Mouse (Mus musculus): Measurements from ENCODE around the gene Frmd4a. TPM values are rescaled to one million over a fixed set of nuclear protein-coding genes. Genes with fewer than 3 reads are reported as not detected.
"Not testable (repeated sequence)": the region's sequence is repeated elsewhere in the genome, so short reads cannot be mapped to it uniquely, and the experiment has no call there.

Gene Frmd4a
- polyA plus RNA-seq, 1 experiment = 4.2 TPM

DNA sequence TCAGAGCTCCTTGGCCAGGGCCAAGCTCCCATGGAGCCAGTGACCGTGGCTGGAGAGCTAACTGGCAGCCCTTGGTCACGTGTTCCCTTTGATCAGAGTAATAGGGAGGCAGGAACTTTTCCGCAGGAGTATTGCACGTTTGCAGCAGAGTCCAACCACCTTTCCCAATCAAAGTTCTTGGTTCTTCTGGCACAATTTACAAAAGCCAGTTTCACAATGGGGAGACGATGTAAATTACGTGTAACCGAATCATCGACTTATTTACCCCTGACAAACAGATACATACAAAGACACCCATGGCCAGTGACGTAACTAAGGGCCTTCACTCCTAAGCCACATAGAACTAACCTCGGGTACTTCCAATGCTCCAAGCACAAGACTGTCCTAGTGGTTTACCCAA, 591.9 kb downstream of the Frmd4a start:
- Histone ChIP-seq H3K4me3 (ENCODE audit: low read depth, low read length) (no peak overlapping the region), H3K27me3 (ENCODE audit: control insufficient read depth, insufficient read depth, low read length) (no peaks in the 10 kb centered on the region), H3K27ac (ENCODE audit: insufficient read depth, low read depth, low read length) (no peak overlapping the region), H3K36me3 (ENCODE audit: control insufficient read depth, insufficient read depth, low read length) (peaks cover 16% of the 10 kb centered on the region), H3K4me1 (ENCODE audit: control insufficient read depth, insufficient read depth, insufficient read length, low read length) (no peaks in the 10 kb centered on the region)
- TF ChIP-seq CTCF (IDR thresholded peaks at IDR 0.05; ENCODE audit: extremely low read depth, insufficient read length, insufficient replicate concordance, low read depth, low read length) = no peak
- TF ChIP-seq POLR2A (IDR thresholded peaks at IDR 0.05; ENCODE audit: low read depth, low read length) = no peak
- WGBS = 84% methylated on average over 10 of the region's 10 CpGs

DNA sequence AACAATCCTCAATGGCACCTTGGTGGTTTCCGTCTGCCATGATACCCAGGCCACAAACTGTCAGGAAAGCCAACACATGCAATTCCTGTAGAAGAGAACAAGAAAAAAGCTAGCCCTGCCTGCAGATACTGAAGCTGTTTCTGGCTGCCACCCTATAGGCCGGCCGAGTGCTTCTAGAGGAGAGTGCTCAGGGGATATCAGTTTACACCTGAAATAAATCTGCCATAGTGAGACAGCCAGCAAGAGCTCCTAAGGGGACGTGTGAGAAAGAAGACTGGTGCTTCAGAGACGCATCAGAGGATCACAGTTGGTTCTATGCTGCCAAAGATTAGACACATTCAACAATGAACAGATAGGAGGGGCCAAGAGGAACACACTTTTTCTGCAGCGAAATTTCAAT, 593.8 kb downstream of the Frmd4a start:
- no peak overlapping the region for H3K27ac ChIP-seq (ENCODE audit: insufficient read depth, low read depth, low read length)
- H3K36me3 ChIP-seq (ENCODE audit: control insufficient read depth, insufficient read depth, low read length) = peaks cover 16% of the 10 kb centered on the region
- H3K4me1 ChIP-seq (ENCODE audit: control insufficient read depth, insufficient read depth, insufficient read length, low read length) = no peaks in the 10 kb centered on the region
- no peak for TF ChIP-seq POLR2A (IDR thresholded peaks at IDR 0.05; ENCODE audit: low read depth, low read length)
- no peak for TF ChIP-seq CTCF (IDR thresholded peaks at IDR 0.05; ENCODE audit: extremely low read depth, insufficient read length, insufficient replicate concordance, low read depth, low read length)
- no peaks in the 10 kb centered on the region for H3K27me3 ChIP-seq (ENCODE audit: control insufficient read depth, insufficient read depth, low read length)
- H3K4me3 ChIP-seq (ENCODE audit: low read depth, low read length) = no peak overlapping the region
- 83% methylated on average over 6 of the region's 6 CpGs for WGBS

DNA sequence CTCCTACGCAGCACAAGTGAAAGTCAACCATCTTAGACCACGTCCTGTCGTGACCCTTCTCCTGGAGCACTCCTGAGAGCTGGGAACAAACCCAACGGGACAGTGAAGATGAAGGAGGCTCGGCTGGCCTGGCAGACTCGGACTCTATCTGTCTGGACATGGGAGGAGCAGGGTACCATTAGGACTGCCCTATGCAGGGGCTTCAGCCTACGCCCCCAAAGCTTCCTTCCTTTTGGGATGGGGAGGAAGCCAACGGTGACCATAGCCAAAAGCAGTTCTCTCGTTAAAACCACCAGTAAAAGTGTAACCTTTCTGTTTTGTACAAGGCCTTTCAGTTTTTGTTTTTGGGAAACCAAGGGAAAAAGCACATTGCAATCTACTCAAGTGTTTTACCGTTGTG, 594.2 kb downstream of the Frmd4a start:
- no peak overlapping the region for H3K27ac ChIP-seq (ENCODE audit: insufficient read depth, low read depth, low read length)
- TF ChIP-seq CTCF (IDR thresholded peaks at IDR 0.05; ENCODE audit: extremely low read depth, insufficient read length, insufficient replicate concordance, low read depth, low read length) = no peak
- TF ChIP-seq POLR2A (IDR thresholded peaks at IDR 0.05; ENCODE audit: low read depth, low read length) = no peak
- 82% methylated on average over 10 of the region's 10 CpGs for WGBS
- H3K27me3 ChIP-seq (ENCODE audit: control insufficient read depth, insufficient read depth, low read length) = no peaks in the 10 kb centered on the region
- H3K4me3 ChIP-seq (ENCODE audit: low read depth, low read length) = no peak overlapping the region
- H3K36me3 ChIP-seq (ENCODE audit: control insufficient read depth, insufficient read depth, low read length) = peaks cover 12% of the 10 kb centered on the region
- H3K4me1 ChIP-seq (ENCODE audit: control insufficient read depth, insufficient read depth, insufficient read length, low read length) = no peaks in the 10 kb centered on the region

DNA sequence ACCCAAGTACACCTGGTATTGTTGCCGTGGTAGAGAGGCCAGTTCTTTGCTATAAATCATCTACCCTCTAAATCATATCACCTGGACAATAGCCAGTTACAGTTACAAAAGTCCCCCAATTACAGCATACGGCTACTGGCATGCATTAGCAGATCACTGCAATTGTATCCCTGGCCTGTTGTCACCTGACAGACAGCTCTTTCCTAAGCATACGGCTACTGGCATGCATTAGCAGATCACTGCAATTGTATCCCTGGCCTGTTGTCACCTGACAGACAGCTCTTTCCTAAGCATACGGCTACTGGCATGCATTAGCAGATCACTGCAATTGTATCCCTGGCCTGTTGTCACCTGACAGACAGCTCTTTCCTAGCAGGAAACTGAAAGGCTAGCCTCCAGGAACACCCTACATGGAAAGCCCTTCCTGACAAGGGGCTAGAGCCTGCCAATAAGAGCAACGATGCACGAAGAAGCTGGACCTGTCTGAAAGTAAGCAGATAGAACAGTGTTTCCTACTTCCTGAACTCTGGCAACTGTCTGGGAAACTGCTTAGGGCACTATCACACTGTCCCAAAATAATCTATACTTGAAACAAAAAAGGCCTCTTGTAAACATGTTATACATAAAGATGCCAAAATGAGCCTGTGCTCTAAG, 596.9 kb downstream of the Frmd4a start:
- not testable (repeated sequence) for H3K27ac ChIP-seq (ENCODE audit: insufficient read depth, low read depth, low read length); H3K4me3 ChIP-seq (ENCODE audit: low read depth, low read length); H3K36me3 ChIP-seq (ENCODE audit: control insufficient read depth, insufficient read depth, low read length); H3K4me1 ChIP-seq (ENCODE audit: control insufficient read depth, insufficient read depth, insufficient read length, low read length); H3K27me3 ChIP-seq (ENCODE audit: control insufficient read depth, insufficient read depth, low read length)
- 28% methylated on average over 6 of the region's 6 CpGs for WGBS

DNA sequence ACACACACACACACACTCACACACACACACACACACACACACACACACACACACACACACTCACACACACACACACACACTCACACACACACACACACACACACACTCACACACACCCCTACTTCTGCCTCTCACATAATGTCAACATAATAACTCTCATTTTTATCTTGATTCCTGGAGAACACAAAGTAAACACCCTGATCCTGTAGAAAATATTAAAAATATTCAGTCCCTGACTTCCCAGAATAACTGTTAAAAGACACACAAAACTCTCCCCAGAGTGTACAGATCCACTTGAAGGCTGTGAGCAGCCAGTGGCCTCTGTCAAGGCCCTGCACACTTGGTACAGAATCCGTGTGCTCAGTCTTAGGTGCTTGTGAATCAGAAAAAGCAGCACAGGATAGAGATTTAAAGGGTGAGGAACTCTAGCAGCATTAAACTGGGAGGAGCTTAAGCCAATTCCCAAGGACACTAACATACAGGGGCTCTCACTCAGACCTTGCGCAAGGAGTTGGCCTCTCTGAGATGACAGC, 597.6 kb downstream of the Frmd4a start:
- Histone ChIP-seq H3K4me3 (ENCODE audit: low read depth, low read length) (no peak overlapping the region), H3K36me3 (ENCODE audit: control insufficient read depth, insufficient read depth, low read length) (peaks cover 10% of the 10 kb centered on the region), H3K4me1 (ENCODE audit: control insufficient read depth, insufficient read depth, insufficient read length, low read length) (no peaks in the 10 kb centered on the region), H3K27ac (ENCODE audit: insufficient read depth, low read depth, low read length) (no peak overlapping the region), H3K27me3 (ENCODE audit: control insufficient read depth, insufficient read depth, low read length) (no peaks in the 10 kb centered on the region)
- TF ChIP-seq POLR2A (IDR thresholded peaks at IDR 0.05; ENCODE audit: low read depth, low read length) (no peak), CTCF (IDR thresholded peaks at IDR 0.05; ENCODE audit: extremely low read depth, insufficient read length, insufficient replicate concordance, low read depth, low read length) (no peak)
- 87% methylated on average over 2 of the region's 2 CpGs for WGBS

DNA sequence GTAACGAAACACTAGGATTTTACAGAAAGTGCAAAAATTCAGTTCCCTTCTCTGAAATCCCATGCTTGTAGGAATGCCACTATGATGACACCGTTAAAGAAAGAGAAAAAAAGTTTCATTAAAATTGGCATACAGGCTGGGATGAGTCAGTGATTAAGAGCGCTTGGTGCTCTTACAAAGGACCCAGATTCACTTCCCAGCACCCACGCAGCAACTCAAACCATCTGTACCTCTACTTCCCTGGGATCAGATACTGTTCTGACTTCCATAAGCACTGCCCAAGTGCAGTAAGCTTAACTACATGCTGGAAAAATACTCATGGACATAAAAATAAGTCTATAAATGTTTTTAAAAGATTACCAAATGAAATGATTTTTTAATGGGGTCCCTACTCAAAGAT, 599.5 kb downstream of the Frmd4a start:
- Histone ChIP-seq H3K36me3 (ENCODE audit: control insufficient read depth, insufficient read depth, low read length) (peaks cover 6% of the 10 kb centered on the region), H3K4me3 (ENCODE audit: low read depth, low read length) (no peak overlapping the region), H3K4me1 (ENCODE audit: control insufficient read depth, insufficient read depth, insufficient read length, low read length) (no peaks in the 10 kb centered on the region), H3K27ac (ENCODE audit: insufficient read depth, low read depth, low read length) (no peak overlapping the region), H3K27me3 (ENCODE audit: control insufficient read depth, insufficient read depth, low read length) (no peaks in the 10 kb centered on the region)
- TF ChIP-seq CTCF (IDR thresholded peaks at IDR 0.05; ENCODE audit: extremely low read depth, insufficient read length, insufficient replicate concordance, low read depth, low read length) = no peak
- no peak for TF ChIP-seq POLR2A (IDR thresholded peaks at IDR 0.05; ENCODE audit: low read depth, low read length)
- 85% methylated on average over 4 of the region's 4 CpGs for WGBS

DNA sequence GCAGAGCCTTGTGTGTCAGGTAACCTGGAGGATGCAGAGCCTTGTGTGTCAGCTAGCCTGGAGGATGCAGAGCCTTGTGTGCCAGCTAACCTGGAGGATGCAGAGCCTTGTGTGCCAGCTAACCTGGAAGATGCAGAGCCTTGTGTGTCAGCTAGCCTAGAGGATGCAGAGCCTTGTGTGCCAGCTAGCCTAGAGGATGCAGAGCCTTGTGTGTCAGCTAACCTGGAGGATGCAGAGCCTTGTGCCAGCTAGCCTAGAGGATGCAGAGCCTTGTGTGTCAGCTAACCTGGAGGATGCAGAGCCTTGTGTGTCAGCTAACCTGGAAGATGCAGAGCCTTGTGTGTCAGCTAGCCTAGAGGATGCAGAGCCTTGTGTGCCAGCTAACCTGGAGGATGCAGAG, 601.6 kb downstream of the Frmd4a start:
- H3K27ac ChIP-seq (ENCODE audit: insufficient read depth, low read depth, low read length); H3K4me3 ChIP-seq (ENCODE audit: low read depth, low read length); H3K36me3 ChIP-seq (ENCODE audit: control insufficient read depth, insufficient read depth, low read length); H3K27me3 ChIP-seq (ENCODE audit: control insufficient read depth, insufficient read depth, low read length); H3K4me1 ChIP-seq (ENCODE audit: control insufficient read depth, insufficient read depth, insufficient read length, low read length): not testable (repeated sequence)
